Mouse (Mus musculus): ENCODE data around the gene Tspan10. TPM values are rescaled to one million over a fixed set of nuclear protein-coding genes. Genes with fewer than 3 reads are reported as not detected.

The Tspan10 gene
- polyA plus RNA-seq, 1 experiment from 2014 or later, result not detected

DNA sequence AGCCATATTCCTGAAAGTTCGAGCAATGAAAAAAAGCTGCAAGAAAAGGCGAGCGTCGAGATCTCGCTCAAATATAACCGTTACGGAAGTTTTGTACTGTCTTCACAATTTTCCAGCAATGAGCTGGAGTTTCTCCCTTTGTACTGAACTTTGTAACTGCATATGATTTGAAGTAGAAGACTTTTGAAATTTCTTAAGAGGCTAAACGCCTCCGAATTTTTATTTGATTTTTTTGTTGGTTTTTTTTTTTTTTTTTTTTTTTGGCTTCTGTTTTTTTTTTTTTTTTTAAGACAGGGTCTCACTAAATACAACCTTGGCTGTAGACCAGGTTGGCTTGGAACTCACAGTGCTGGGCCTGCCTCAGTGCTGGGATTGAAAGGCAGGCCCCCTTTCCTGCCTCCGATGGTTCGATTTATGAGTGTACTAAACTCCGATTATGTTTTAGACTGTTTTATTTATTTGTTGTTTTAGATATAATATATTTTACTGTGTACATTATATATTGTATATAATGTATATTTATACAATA lies 4.5 kb upstream of the Tspan10 start:
- no peaks in the 10 kb centered on the region; the same call in 1 of the 2 replicates for H3K4me1 ChIP-seq (replicated peaks; ENCODE audit: control insufficient read depth, insufficient read depth, low read length)
- peaks cover 10% of the 10 kb centered on the region for H3K36me3 ChIP-seq (ENCODE audit: control insufficient read depth, insufficient read depth)
- WGBS, result 24% methylated on average over 12 of the region's 12 CpGs
- no peak for ATAC-seq
- no peak for TF ChIP-seq CTCF (IDR thresholded peaks at IDR 0.05; ENCODE audit: low read depth)
- H3K27ac ChIP-seq (ENCODE audit: low read depth, low read length), result peak overlapping the region; percentile 80; the same call in 1 of the 2 replicates
- H3K27me3 ChIP-seq (replicated peaks; ENCODE audit: control insufficient read depth, insufficient read depth, low read length), result no peaks in the 10 kb centered on the region
- peak overlapping the region; percentile 92 for H3K9ac ChIP-seq (ENCODE audit: low read depth, low read length)
- H3K9me3 ChIP-seq (ENCODE audit: control insufficient read depth), result no peaks in the 10 kb centered on the region
- peak overlapping the region; percentile 63 for H3K4me2 ChIP-seq (replicated peaks; ENCODE audit: low read depth)
- H3K4me3 ChIP-seq (ENCODE audit: low read depth, low read length), result peak overlapping the region; percentile 95

GRCm38 (mm10) chr11:120442765-120443280 lies 379 bp downstream of the Tspan10 start:
- 0 out of 2 replicates have a peak, but pooled peaks have one; percentile 15 for TF ChIP-seq CTCF (IDR thresholded peaks at IDR 0.05; ENCODE audit: low read depth)
- no peaks in the 10 kb centered on the region for H3K9me3 ChIP-seq (ENCODE audit: control insufficient read depth)
- H3K4me3 ChIP-seq (ENCODE audit: low read depth, low read length), result no peak overlapping the region
- H3K27ac ChIP-seq (ENCODE audit: low read depth, low read length), result no peak overlapping the region
- H3K27me3 ChIP-seq (replicated peaks; ENCODE audit: control insufficient read depth, insufficient read depth, low read length), result no peaks in the 10 kb centered on the region
- no peaks in the 10 kb centered on the region for H3K36me3 ChIP-seq (ENCODE audit: control insufficient read depth, insufficient read depth)
- H3K4me2 ChIP-seq (replicated peaks; ENCODE audit: low read depth), result no peak overlapping the region
- no peaks in the 10 kb centered on the region for H3K4me1 ChIP-seq (replicated peaks; ENCODE audit: control insufficient read depth, insufficient read depth, low read length)
- no peak for ATAC-seq
- 90% methylated on average over 3 of the region's 3 CpGs for WGBS
- no peak overlapping the region for H3K9ac ChIP-seq (ENCODE audit: low read depth, low read length)

DNA sequence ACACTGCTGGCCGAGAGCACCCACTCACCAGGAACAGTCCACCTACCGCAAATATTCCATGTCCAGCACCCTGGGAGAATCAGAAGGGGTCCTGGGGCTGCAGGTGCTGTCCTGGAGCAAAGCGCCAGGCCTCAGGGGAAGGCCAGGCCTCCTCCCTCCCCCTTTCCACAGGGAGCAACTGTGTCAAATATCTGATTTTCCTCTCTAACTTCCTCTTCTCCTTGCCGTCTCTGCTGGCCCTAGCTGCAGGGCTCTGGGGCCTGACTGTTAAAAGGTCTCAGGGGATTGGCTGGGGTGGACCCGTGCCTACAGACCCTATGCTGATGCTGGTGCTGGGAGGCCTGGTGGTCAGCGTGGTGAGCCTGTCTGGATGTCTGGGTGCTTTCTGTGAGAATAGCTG lies 1.7 kb downstream of the Tspan10 start:
- ATAC-seq, result no peak
- H3K4me1 ChIP-seq (replicated peaks; ENCODE audit: control insufficient read depth, insufficient read depth, low read length), result no peaks in the 10 kb centered on the region
- no peak overlapping the region for H3K9ac ChIP-seq (ENCODE audit: low read depth, low read length)
- no peaks in the 10 kb centered on the region for H3K27me3 ChIP-seq (replicated peaks; ENCODE audit: control insufficient read depth, insufficient read depth, low read length)
- no peak for TF ChIP-seq CTCF (IDR thresholded peaks at IDR 0.05; ENCODE audit: low read depth)
- 74% methylated on average over 6 of the region's 6 CpGs for WGBS
- H3K4me3 ChIP-seq (ENCODE audit: low read depth, low read length), result no peak overlapping the region
- H3K4me2 ChIP-seq (replicated peaks; ENCODE audit: low read depth), result no peak overlapping the region
- no peak overlapping the region for H3K27ac ChIP-seq (ENCODE audit: low read depth, low read length)
- H3K9me3 ChIP-seq (ENCODE audit: control insufficient read depth), result no peaks in the 10 kb centered on the region
- no peaks in the 10 kb centered on the region for H3K36me3 ChIP-seq (ENCODE audit: control insufficient read depth, insufficient read depth)

DNA sequence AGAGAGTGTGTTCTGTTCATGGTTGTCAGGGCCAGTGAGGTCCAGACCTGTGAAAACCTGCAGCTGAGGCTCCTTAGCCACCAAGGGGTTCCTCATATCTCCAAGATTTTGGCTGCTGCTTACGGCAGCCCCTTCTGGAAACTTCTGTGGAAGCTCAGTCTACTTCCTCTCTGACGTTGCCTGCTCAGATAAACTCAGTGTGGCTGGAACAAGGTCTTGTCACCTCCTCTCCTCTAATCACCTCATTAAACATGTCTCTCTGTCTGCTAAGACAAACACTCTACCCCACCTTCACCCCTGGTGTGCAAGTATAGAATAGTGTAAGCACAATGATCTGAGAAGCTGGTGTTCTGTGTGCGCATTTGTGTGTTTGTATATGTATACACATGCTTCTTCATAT lies 3.0 kb downstream of the Tspan10 start:
- no peaks in the 10 kb centered on the region for H3K4me1 ChIP-seq (replicated peaks; ENCODE audit: control insufficient read depth, insufficient read depth, low read length)
- H3K27me3 ChIP-seq (replicated peaks; ENCODE audit: control insufficient read depth, insufficient read depth, low read length), result no peaks in the 10 kb centered on the region
- H3K9ac ChIP-seq (ENCODE audit: low read depth, low read length), result no peak overlapping the region
- H3K4me2 ChIP-seq (replicated peaks; ENCODE audit: low read depth), result no peak overlapping the region
- TF ChIP-seq CTCF (IDR thresholded peaks at IDR 0.05; ENCODE audit: low read depth), result no peak
- no peak for ATAC-seq
- H3K9me3 ChIP-seq (ENCODE audit: control insufficient read depth), result no peaks in the 10 kb centered on the region
- H3K4me3 ChIP-seq (ENCODE audit: low read depth, low read length), result no peak overlapping the region
- no peaks in the 10 kb centered on the region for H3K36me3 ChIP-seq (ENCODE audit: control insufficient read depth, insufficient read depth)
- H3K27ac ChIP-seq (ENCODE audit: low read depth, low read length), result no peak overlapping the region
- 58% methylated on average over 3 of the region's 3 CpGs for WGBS

DNA sequence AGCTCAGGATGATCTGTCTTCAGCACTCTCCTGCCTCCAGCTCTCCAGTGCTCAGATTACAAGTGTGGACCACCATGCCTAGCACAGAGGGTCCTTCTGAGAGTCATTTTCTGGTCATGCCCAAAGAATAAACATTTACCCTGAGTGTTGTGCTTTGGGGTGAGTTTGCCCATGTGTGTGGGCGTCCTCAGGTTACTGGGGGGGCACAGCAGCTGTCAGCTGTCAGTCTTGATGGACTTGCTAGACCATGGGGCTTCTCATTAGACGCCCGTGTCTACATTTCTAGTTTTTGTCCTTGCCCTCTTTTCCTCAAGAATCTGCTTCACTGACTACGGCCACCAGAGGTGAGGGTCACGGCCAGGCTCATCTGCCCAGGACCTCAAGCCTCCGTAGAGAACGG lies 4.7 kb downstream of the Tspan10 start:
- no peak for ATAC-seq
- H3K27ac ChIP-seq (ENCODE audit: low read depth, low read length), result no peak overlapping the region
- H3K9me3 ChIP-seq (ENCODE audit: control insufficient read depth), result no peaks in the 10 kb centered on the region
- 77% methylated on average over 7 of the region's 7 CpGs for WGBS
- no peaks in the 10 kb centered on the region for H3K36me3 ChIP-seq (ENCODE audit: control insufficient read depth, insufficient read depth)
- no peak for TF ChIP-seq CTCF (IDR thresholded peaks at IDR 0.05; ENCODE audit: low read depth)
- H3K4me2 ChIP-seq (replicated peaks; ENCODE audit: low read depth), result no peak overlapping the region
- H3K4me1 ChIP-seq (replicated peaks; ENCODE audit: control insufficient read depth, insufficient read depth, low read length), result no peaks in the 10 kb centered on the region
- no peaks in the 10 kb centered on the region for H3K27me3 ChIP-seq (replicated peaks; ENCODE audit: control insufficient read depth, insufficient read depth, low read length)
- no peak overlapping the region for H3K4me3 ChIP-seq (ENCODE audit: low read depth, low read length)
- H3K9ac ChIP-seq (ENCODE audit: low read depth, low read length), result no peak overlapping the region

DNA sequence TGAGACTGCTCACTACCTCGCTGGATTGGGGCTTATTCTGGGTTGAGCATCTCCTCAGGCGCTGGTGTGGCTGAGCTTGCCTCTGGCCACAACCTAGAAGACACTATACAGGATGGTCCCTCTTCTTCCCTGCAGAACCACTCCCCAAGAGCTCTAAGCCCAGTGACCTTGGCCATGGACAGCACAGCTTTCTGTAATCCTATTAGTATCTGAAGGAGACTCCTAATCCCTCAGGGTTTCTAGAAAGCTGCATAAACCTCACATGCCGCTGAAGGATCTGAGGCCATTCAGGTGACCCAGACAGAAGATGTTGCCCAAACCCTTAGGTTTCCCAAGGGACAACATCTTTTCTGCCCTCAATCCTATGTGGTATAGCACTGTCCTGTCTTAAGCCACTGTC lies 9.8 kb downstream of the Tspan10 start:
- Histone ChIP-seq H3K27ac (ENCODE audit: low read depth, low read length) (no peak overlapping the region), H3K9ac (ENCODE audit: low read depth, low read length) (no peak overlapping the region), H3K4me2 (replicated peaks; ENCODE audit: low read depth) (no peak overlapping the region), H3K4me1 (replicated peaks; ENCODE audit: control insufficient read depth, insufficient read depth, low read length) (no peaks in the 10 kb centered on the region), H3K27me3 (replicated peaks; ENCODE audit: control insufficient read depth, insufficient read depth, low read length) (no peaks in the 10 kb centered on the region), H3K9me3 (ENCODE audit: control insufficient read depth) (no peaks in the 10 kb centered on the region), H3K4me3 (ENCODE audit: low read depth, low read length) (no peak overlapping the region), H3K36me3 (ENCODE audit: control insufficient read depth, insufficient read depth) (no peaks in the 10 kb centered on the region; the same call in 1 of the 2 replicates)
- WGBS, result 70% methylated on average over 3 of the region's 3 CpGs
- no peak for TF ChIP-seq CTCF (IDR thresholded peaks at IDR 0.05; ENCODE audit: low read depth)
- ATAC-seq, result no peak

All from intestine, postnatal 0 days (tissue).